Mouse (Mus musculus) megakaryocyte progenitor cell, adult 5-6 weeks (primary cell): ENCODE measurements at regions not wholly inside any gene's neighbourhood (a gene's known extent, or its start where the extent isn't known, plus 50 kb on each side); places are given as distances from the start of the nearest gene placed in this dataset.
"Not testable (repeated sequence)": the region's sequence is repeated elsewhere in the genome, so short reads cannot be mapped to it uniquely, and the experiment has no call there.

Experiments used
- ATAC-seq: replicated peaks from 2 replicates; pipeline ENCODE4 v1.8.0; 2016; ENCODE audit warnings: mild to moderate bottlenecking, moderate TSS enrichment, inconsistent platforms; ENCODE audit not compliant: poor library complexity

DNA sequence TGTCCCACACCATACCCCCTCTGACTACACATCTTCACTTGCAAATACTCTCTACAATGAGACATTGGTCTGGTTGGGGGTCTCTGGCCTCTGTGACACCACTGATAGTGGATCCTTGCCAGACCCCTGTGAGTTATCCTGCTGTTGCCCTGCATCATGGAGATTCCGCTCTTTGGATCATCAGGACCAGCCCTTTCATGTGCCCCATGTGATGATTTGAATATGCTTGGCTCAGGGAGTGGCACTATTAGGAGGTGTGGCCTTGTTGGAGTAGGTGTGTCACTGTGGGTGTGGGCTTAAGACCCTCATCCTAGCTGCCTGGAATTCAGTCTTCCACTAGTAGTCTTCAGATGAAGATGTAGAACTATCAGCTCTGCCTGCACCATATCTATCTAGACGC lies 141.7 kb downstream of the Rbm43 start:
- ATAC-seq = not testable (repeated sequence)

GRCm38 (mm10) chr2:51799856-51800255 lies 135.1 kb downstream of the Rbm43 start:
- ATAC-seq = no peak

- no peak for ATAC-seq
Measured at GRCm38 (mm10) chr2:51822976-51823375, 112.0 kb downstream of the Rbm43 start.

GRCm38 (mm10) chr2:51830286-51830944 lies 104.5 kb downstream of the Rbm43 start:
- peak; percentile 94 for ATAC-seq

- no peak for ATAC-seq
Measured at GRCm38 (mm10) chr2:51830965-51831720, 103.8 kb downstream of the Rbm43 start.

- no peak for ATAC-seq
Measured at GRCm38 (mm10) chr2:51837864-51838263, 97.1 kb downstream of the Rbm43 start.

DNA sequence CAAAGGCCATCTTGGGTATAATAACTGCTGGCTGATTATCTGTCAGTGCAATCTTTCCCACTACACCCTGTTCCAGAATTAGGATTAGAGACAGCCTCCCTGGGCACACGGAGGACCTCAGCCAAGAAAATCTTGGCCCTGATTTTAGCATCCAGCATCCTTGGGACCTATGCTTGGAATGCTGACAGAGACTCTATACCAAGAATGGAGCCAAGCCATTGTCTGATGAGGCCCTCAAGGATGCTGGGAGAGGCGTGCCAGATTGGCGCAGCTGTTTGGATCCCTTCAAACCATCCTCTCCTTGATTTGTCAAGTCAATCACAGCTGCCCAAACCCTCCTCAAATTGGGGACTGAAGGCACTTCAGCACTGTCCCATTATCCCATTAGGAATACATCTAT lies 94.2 kb downstream of the Rbm43 start:
- no peak for ATAC-seq

DNA sequence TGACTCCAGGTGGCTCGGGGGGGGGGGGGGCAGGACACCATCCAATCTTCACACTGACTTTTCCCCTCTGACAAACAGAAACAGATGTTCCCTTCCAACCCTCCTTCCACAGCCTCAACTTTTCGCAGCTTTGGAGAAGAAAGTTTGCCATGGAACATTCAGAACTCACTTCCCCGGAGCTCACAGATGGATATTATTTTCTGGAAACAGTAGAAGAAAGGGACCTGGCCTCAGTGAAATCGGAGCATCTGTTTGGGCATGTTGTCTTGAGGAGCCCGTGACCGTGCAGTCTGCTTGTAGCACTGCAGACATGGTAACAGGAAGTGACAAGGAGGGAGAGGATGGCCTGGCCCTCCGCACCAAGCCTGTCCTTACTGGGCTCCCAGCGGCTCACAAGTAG lies 90.1 kb downstream of the Rbm43 start:
- no peak for ATAC-seq

- no peak for ATAC-seq
Measured at GRCm38 (mm10) chr2:51847556-51847955, 87.4 kb downstream of the Rbm43 start.

- ATAC-seq = no peak
Measured at GRCm38 (mm10) chr2:51847964-51848363, 87.0 kb downstream of the Rbm43 start.

DNA sequence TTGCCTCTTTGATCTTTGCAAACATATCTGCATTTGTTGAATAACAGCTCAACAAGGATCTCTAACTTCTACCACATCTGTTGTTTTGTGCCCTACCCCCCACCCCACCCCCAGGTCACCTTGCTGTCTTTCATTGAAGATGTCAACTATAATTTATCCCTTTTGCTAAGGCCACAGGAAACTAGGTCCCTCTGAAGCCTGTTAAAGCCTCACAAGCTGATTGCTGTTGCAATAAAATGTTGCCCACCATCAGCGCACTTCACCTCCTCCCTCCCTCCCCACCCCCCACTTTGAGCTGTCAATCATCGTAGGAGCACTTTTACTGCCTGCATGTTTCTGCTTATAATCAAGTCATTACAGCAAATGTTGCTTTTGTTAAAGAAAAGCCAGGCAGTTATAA lies 86.5 kb downstream of the Rbm43 start:
- ATAC-seq = no peak

GRCm38 (mm10) chr2:51850581-51850980 lies 84.4 kb downstream of the Rbm43 start:
- no peak for ATAC-seq

GRCm38 (mm10) chr2:51851711-51852110 lies 83.3 kb downstream of the Rbm43 start:
- ATAC-seq = no peak

GRCm38 (mm10) chr2:51857226-51857625 lies 77.7 kb downstream of the Rbm43 start:
- ATAC-seq = no peak

DNA sequence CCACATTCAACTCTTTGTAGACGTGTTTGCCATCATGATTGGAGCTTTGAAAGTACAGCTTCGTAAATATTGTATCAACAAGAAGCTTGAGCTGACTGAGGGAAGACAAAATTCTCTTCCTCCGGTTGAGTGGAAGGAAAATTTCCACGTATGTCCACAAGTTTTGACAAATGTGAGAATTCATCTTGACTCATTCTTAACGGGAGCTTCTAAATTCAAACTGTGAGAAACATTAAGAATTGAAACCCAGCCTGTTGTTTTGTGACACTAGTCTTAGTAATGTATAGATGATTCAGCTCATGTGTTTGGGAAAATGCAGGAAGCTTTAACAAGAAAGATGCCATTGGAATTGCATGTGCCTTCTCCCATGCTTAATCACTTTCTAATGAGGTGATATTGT lies 68.9 kb downstream of the Rbm43 start:
- ATAC-seq = no peak

DNA sequence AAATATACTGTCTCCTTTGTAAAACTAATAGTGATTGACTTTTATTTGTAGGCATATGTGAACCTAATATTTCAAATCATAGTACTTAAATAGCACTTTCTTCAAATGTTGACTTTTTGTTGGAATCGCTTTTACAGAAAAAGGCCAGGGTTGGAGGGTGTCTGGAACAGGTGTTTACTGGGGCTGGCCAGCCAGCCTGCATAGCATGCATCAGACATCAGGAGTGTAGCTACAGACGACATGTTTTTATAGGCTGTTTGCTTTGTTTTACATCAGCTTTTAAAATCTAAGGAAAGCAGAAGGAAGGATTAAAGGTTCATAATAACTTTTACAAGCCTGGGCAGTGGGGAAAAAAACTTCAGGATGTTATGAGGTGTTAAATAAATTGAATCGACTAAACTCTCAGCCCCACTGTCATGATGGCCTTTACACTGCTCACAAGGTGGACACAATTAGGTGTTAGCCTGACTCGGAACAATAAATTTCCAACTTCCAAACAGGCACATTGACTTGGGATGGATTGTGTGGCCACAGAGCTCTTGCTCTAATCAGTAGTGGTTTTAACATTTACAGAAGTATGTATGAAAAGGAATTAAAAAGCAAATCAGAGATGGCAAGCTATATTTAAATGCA lies 66.0 kb downstream of the Rbm43 start:
- ATAC-seq = no peak

GRCm38 (mm10) chr2:51871571-51871970 lies 63.4 kb downstream of the Rbm43 start:
- 0 out of 2 replicates have a peak, but pooled peaks have one; percentile 34 for ATAC-seq
